ENCODE assay signal across 9 mouse cellular contexts in genomic region chr15:80529955-80530869, GRCm38 (mm10). TPM values are rescaled to one million over a fixed set of nuclear protein-coding genes. Genes with fewer than 3 reads are reported as not detected.
DNase-seq lines count a peak whose midpoint lies in the region; ATAC-seq and TF ChIP-seq lines count a peak whose summit lies in the region.
"Had no signal": no experiment of that assay in that cellular context is flagged by ENCODE, and none has a peak within 500 bp of the region (broad histone marks: within the 10 kb centered on the region; RNA-seq: fewer than 3 reads in every experiment).

No protein-coding gene starts in this region.

- H3K27ac ChIP-seq in forebrain, postnatal 0 days (ENCODE audit: low read depth, low read length) = peak overlapping the region; percentile 47; the same call in 1 of the 2 replicates
- peak overlapping the region; percentile 96 for H3K27ac ChIP-seq in liver, embryonic 13.5 days

- peak overlapping the region; percentile 23; the same call in 1 of the 2 replicates for H3K9ac ChIP-seq in forebrain, postnatal 0 days
- H3K9ac ChIP-seq in liver, embryonic 13.5 days = peak overlapping the region; percentile 37; the same call in 1 of the 2 replicates

- 33% methylated on average over 20 of the region's 20 CpGs for WGBS in forebrain, postnatal 0 days
- WGBS in liver, embryonic 13.5 days (ENCODE audit: insufficient replicate concordance) = 62% methylated on average over 20 of the region's 20 CpGs
- WGBS in lung, adult 2 months = 59% methylated on average over 20 of the region's 20 CpGs

- H3K4me1 ChIP-seq in forebrain, postnatal 0 days (ENCODE audit: insufficient read depth) = peaks cover 5% of the 10 kb centered on the region; the same call in 1 of the 2 replicates
- H3K4me1 ChIP-seq in liver, embryonic 13.5 days (replicated peaks) = peaks cover 44% of the 10 kb centered on the region
- no peaks in the 10 kb centered on the region for H3K4me1 ChIP-seq in lung, adult 2 months (ENCODE audit: control insufficient read depth, insufficient read depth, low read length)

- peak; percentile 78 for ATAC-seq in forebrain, postnatal 0 days
- no peak for ATAC-seq in liver, embryonic 13.5 days (ENCODE audit: low read depth)

- no peaks in the 10 kb centered on the region for H3K36me3 ChIP-seq in forebrain, postnatal 0 days (ENCODE audit: insufficient read depth)
- H3K36me3 ChIP-seq in liver, embryonic 13.5 days = no peaks in the 10 kb centered on the region

- H3K9me3 ChIP-seq in forebrain, postnatal 0 days (ENCODE audit: low read length) = no peaks in the 10 kb centered on the region
- H3K9me3 ChIP-seq in liver, embryonic 13.5 days (replicated peaks) = peaks cover 3% of the 10 kb centered on the region; the same call in 1 of the 2 replicates

- no peaks in the 10 kb centered on the region for H3K27me3 ChIP-seq in forebrain, postnatal 0 days (ENCODE audit: insufficient read depth, low read length)
- no peaks in the 10 kb centered on the region for H3K27me3 ChIP-seq in liver, embryonic 13.5 days

- intact Hi-C loops in heart, postnatal 25 days (cut with DNase I) = no loop called here

- peak; percentile 71 for DNase-seq in heart, adult 11 months
- DNase-seq in heart, postnatal 25 days (ENCODE audit: low spot score) = no peak
- peak; percentile 86 for DNase-seq in forebrain, postnatal 0 days
- DNase-seq in liver, embryonic 13.5 days = no peak
- peak; percentile 76 to 79 for DNase-seq in right cerebral cortex, postnatal 10 days (ENCODE audit: low spot score in 2 of 2)
- no peak for DNase-seq in urinary bladder, postnatal 25 days (ENCODE audit: low spot score)
- DNase-seq in lung, postnatal 10 days = no peak
- DNase-seq in lung, adult 2 months = no peak

- no peak overlapping the region for H3K4me3 ChIP-seq in forebrain, postnatal 0 days (ENCODE audit: low read depth, low read length)
- H3K4me3 ChIP-seq in liver, embryonic 13.5 days (replicated peaks) = no peak overlapping the region
- no peak overlapping the region for H3K4me3 ChIP-seq in lung, adult 2 months (replicated peaks; ENCODE audit: extremely low read depth, low read depth, low read length)

- no peak for TF ChIP-seq CTCF in forebrain, postnatal 0 days (IDR thresholded peaks at IDR 0.05; ENCODE audit: low read depth)
- TF ChIP-seq CTCF in lung, adult 2 months (IDR thresholded peaks at IDR 0.05; ENCODE audit: insufficient read depth, low read length) = no peak

- TF ChIP-seq POLR2A in lung, adult 2 months (IDR thresholded peaks at IDR 0.05; ENCODE audit: borderline replicate concordance, extremely low read depth, low read depth, low read length) = no peak

- no peak overlapping the region for H3K4me2 ChIP-seq in forebrain, postnatal 0 days (ENCODE audit: low read depth)
- H3K4me2 ChIP-seq in liver, embryonic 13.5 days = peak overlapping the region; percentile 30; the same call in 1 of the 2 replicates

RNA-seq across cellular contexts. Expression of gene Enthd1, which starts 34.7 kb away (rescaled TPM):
- not detected for total RNA-seq in heart, postnatal 25 days (2021)
- total RNA-seq in forebrain, postnatal 0 days (2014; rRNA removed) = not detected in 2 replicates
- not detected in 2 replicates for polyA plus RNA-seq in forebrain, postnatal 0 days (2015; fragmentation: Nextera tagmentation; extraction: Ambion mirVana)
- polyA plus RNA-seq in liver, embryonic 13.5 days (2015; fragmentation: Nextera tagmentation; extraction: Ambion mirVana) = not detected in 2 replicates
- not detected in 2 replicates for polyA plus RNA-seq in lung, adult 2 months (2012; rRNA removed)
- polyA plus RNA-seq: kidney, embryonic 16.5 days had no signal

RNA-seq across cellular contexts. Expression of gene Grap2, which starts 42.2 kb away (rescaled TPM):
- 1 to 10 TPM; 1.0 to 1.6 TPM for total RNA-seq in heart, postnatal 25 days (2021)
- total RNA-seq in forebrain, postnatal 0 days (2014; rRNA removed) = 0.23 TPM in 1 of 2 replicates, not detected in the other
- polyA plus RNA-seq in forebrain, postnatal 0 days (2015; fragmentation: Nextera tagmentation; extraction: Ambion mirVana) = 0.21 TPM in 1 of 2 replicates, not detected in the other
- polyA plus RNA-seq in liver, embryonic 13.5 days (2015; fragmentation: Nextera tagmentation; extraction: Ambion mirVana) = 31.6 and 33.2 TPM in 2 replicates
- 5.3 and 7.3 TPM in 2 replicates for polyA plus RNA-seq in lung, adult 2 months (2012; rRNA removed)

Comparison
In these comparisons a context has a peak if more than half of its experiments do, and no peak if none do; other contexts are left out.
1. DNase-seq: peak in heart, adult 11 months (single experiment), forebrain, postnatal 0 days (single experiment) and right cerebral cortex, postnatal 10 days (2 of 2); none in heart, postnatal 25 days (single experiment), liver, embryonic 13.5 days (single experiment), urinary bladder, postnatal 25 days (single experiment), lung, postnatal 10 days (single experiment) and lung, adult 2 months (single experiment).